Mouse (Mus musculus) lung, adult 2 months (tissue): ENCODE data around the gene Ywhah. TPM values are rescaled to one million over a fixed set of nuclear protein-coding genes. Genes with fewer than 3 reads are reported as not detected.
A peak's percentile ranks its signal among the peaks of the same experiment; 100 is the strongest.

Experiments
- DNase-seq: peaks from one replicate; pipeline ENCODE4 v3.0.0; 2022
- H3K4me1 ChIP-seq: fragments of 200-500 bp; 2 replicates; pipeline ENCODE4 v1.6.1; 2011; ENCODE audit warnings: low read length; ENCODE audit not compliant: control insufficient read depth, insufficient read depth
- H3K4me3 ChIP-seq: fragments of 200-500 bp; replicated peaks from 2 replicates; pipeline ENCODE3; 2011; ENCODE audit warnings: low read depth, mild to moderate bottlenecking, control low read depth, low read length; ENCODE audit errors: extremely low read depth
- CTCF ChIP-seq: fragments of 200-500 bp; IDR thresholded peaks from 2 replicates; pipeline ENCODE4 v1.5.1; 2011; ENCODE audit warnings: mild to moderate bottlenecking, low read length, control low read depth; ENCODE audit not compliant: insufficient read depth
- POLR2A ChIP-seq: fragments of 200-500 bp; IDR thresholded peaks from 2 replicates; pipeline ENCODE4 v1.6.1; 2011; ENCODE audit warnings: low read depth, mild to moderate bottlenecking, control low read depth, low read length, borderline replicate concordance; ENCODE audit errors: extremely low read depth
- WGBS: fragments of 180-500 bp; shearing (Covaris S2); methylation state at CpG from one replicate; pipeline ENCODE4 v1.1.7; 2018; 5-methylcytosine and 5-hydroxymethylcytosine counted together
- polyA plus RNA-seq: library from polyadenylated mRNA; depleted of rRNA; stranded (reverse); fragments of >200 nt; gene quantifications from 2 replicates; pipeline ENCODE4 v1.2.3, GENCODE M21; 2012; rRNA removed

Gene Ywhah
- polyA plus RNA-seq: 136 and 154 TPM in 2 replicates

DNA sequence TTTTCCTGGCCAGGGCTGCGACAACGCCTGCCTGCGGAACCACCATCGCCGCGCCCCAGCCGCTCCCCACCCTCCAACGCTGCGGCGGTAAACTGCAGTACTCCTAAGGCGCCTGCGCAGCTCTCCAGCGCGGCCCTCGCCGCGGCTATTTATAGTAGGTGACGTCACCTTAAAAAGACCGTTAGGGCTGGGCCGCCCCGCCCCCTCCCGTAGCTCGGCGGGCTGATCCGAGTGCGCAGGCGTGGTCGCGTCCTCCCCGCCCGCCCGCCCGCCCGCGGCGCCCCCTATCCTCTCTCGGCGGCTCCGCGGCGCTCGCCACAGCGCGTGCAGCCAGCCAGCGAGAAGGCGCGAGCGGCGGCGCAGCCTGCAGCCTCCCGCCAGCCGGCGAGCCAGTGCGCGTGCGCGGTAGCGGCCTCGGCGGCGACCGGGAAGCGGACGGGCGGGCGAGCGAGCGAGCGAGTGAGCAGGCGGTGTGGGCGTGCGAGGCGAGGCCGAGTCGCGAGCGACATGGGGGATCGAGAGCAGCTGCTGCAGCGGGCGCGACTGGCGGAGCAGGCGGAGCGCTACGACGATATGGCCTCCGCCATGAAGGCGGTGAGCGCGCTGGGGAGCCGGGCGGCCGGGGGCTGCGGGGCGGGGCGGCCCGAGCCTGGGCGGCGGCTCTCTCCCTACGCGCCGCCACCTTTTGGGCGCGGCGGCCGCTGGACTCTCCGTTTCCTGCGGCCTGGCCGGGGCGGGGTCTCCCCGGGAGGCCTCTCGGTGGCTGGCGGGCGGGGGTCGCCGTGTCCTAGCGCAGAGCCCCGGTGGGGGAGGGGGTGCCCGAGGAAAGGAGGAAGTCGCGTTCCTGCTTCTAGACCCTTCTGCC lies at the start of gene Ywhah:
Gene Ywhah, plus strand, starts transcription at position 256 of the 865 bp plus-strand sequence.
- TF ChIP-seq POLR2A (peak; percentile 95), CTCF (no peak)
- under 1% methylated on average over 120 of the region's 121 CpGs for WGBS
- Histone ChIP-seq H3K4me3 (peak within 1 kb of the TSS; percentile 69), H3K4me1 (peaks cover 12% of the 10 kb centered on the region)
- peak; percentile 90 for DNase-seq

GRCm38 (mm10) chr5:32976541-32976940 lies 42.1 kb upstream of the Ywhah start:
- DNase-seq: no peak
- Histone ChIP-seq H3K4me3 (no peak overlapping the region), H3K4me1 (no peaks in the 10 kb centered on the region)
- TF ChIP-seq CTCF: no peak
- no peak for TF ChIP-seq POLR2A
- WGBS: 70% methylated on average over 4 of the region's 4 CpGs

DNA sequence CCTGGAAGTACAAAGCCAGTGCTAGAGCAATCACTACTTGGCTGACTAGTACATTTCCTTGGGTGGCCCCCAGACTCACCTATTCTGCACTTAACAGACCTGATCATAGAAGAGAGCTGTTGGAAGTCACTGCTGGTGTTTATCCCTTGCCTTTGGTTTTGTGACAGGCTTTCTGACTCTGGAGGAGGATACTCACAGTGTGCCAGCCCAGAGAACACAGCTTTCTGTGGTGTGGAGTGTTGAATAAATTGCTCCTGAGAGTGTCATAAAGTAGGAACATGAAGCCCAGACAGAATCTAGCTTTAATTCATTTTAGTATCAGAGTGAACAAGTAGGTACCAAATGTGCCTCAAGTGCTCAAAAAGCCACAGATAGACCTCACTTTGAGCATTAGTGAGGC lies 41.4 kb upstream of the Ywhah start:
- H3K4me1 ChIP-seq: no peaks in the 10 kb centered on the region
- TF ChIP-seq POLR2A (no peak), CTCF (no peak)
- no peak overlapping the region for H3K4me3 ChIP-seq
- DNase-seq: no peak

DNA sequence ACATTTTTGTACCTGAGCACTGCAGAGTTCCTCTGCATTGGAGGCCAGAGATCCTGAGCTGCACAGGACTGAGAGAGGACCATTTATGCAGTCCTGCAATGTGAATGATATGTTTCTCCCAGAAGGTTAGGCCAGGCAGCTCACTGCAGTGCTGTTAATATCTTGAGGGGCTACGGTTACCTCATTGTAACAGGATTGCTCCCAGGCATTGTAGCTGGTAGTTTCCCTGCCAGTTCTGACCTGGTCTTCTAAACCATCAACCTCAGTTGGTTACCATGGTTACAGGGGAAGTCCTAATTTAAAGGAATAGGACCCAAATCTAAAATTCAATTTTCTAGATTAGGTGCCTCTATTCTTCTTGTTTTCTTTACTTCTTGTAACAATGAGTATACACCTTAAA lies 33.2 kb upstream of the Ywhah start:
- WGBS: 79% methylated on average over 1 of the region's 1 CpGs
- Histone ChIP-seq H3K4me1 (no peaks in the 10 kb centered on the region), H3K4me3 (no peak overlapping the region)
- DNase-seq: no peak
- no peak for TF ChIP-seq CTCF
- no peak for TF ChIP-seq POLR2A

DNA sequence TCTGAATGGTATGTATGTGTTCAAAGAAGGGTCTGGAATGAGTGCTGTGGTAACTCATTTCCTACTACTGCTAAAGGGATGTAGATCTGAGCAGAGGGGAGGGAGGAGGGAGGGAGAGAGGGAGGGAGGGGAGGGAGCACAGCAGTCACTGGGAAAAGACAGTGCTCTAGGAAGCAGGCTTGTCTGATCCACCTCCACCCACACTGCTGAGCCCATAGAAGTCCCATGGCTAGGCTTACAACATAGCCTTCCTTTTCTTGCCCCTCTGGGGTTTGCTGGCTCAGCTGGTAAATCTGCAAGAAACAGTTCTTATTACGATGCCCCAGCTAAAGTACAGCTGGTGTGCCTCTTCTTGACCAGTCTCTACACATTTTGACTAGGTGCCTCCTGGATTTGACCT lies 30.7 kb upstream of the Ywhah start:
- 100% methylated on average over 1 of the region's 1 CpGs for WGBS
- DNase-seq: no peak
- no peak for TF ChIP-seq POLR2A
- no peak for TF ChIP-seq CTCF
- Histone ChIP-seq H3K4me1 (no peaks in the 10 kb centered on the region), H3K4me3 (no peak overlapping the region)

DNA sequence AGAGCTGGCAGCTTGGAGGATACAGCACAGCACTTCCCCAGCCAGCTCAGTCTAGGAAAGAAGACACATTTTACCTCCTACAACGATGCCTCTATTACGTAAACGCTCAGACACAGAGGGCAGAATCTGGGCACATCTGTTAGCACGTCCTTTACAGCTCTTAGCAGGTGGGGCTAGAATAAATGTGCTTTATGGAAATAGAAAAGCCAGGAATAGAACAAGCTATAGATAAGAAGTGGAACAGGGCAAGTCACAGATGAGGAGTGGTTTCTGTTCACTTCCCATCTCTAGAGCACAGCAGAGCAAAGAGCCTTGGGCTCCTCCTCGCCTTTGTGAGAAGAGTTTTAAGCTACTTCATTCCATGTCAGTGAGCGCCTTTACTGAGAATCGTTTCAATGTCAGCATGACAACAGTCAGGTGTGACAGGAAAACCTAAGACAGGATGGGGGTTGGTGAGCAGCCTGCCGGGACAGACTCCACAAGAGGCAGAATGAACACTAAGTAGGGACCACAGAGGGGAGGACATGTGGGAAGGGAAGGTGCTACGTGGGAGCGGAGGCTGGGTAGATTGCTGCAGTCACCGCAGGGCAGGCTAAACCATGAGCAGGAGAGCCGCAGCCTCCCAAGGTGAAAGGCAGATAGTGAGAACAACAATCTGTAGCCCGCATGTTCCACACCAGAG lies 28.5 kb upstream of the Ywhah start:
- no peak for DNase-seq
- 76% methylated on average over 13 of the region's 13 CpGs for WGBS
- TF ChIP-seq POLR2A (no peak), CTCF (no peak)
- H3K4me1 ChIP-seq: no peaks in the 10 kb centered on the region
- H3K4me3 ChIP-seq: no peak overlapping the region

GRCm38 (mm10) chr5:32991152-32991551 lies 27.5 kb upstream of the Ywhah start:
- DNase-seq: no peak
- TF ChIP-seq CTCF: no peak
- no peak for TF ChIP-seq POLR2A
- no peaks in the 10 kb centered on the region for H3K4me1 ChIP-seq
- 51% methylated on average over 8 of the region's 8 CpGs for WGBS
- no peak overlapping the region for H3K4me3 ChIP-seq

DNA sequence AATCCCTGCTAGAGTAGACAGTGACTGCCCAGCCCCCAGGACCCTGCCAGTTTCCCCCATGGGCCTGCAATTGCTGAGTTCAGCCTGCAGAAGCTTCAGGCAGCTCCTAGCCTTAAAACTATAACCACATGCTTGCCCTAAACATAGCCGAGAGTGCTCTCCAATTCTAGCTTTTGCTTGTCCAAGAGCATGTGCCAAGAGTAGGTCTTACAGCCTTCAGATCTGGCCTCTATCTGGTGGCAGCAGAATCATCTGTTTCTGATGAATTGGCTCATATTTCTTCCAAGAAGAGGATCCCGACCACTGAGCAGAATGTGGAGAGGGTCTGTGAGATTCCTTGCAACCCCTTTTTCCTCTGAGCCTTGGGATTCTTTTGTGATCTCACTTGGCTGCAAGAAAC lies 24.1 kb upstream of the Ywhah start:
- WGBS: 39% methylated on average over 2 of the region's 2 CpGs
- H3K4me1 ChIP-seq: no peaks in the 10 kb centered on the region
- H3K4me3 ChIP-seq: no peak overlapping the region
- no peak for TF ChIP-seq CTCF
- no peak for TF ChIP-seq POLR2A
- no peak for DNase-seq

- Histone ChIP-seq H3K4me1 (no peaks in the 10 kb centered on the region), H3K4me3 (no peak overlapping the region)
- no peak for DNase-seq
- TF ChIP-seq CTCF (no peak), POLR2A (no peak)
- WGBS: 67% methylated on average over 4 of the region's 4 CpGs
Measured at GRCm38 (mm10) chr5:32995756-32996155, 22.9 kb upstream of the Ywhah start.
